Mouse (Mus musculus) gastrocnemius, postnatal 25 days (tissue): Measurements from ENCODE around the gene Prdx5. TPM values are rescaled to one million over a fixed set of nuclear protein-coding genes. Genes with fewer than 3 reads are reported as not detected.

Experiments used
- DNase-seq: peaks from one replicate; pipeline ENCODE4 v3.0.0; 2022
- total RNA-seq, 2 experiments: library from RNA; stranded (reverse); gene quantifications; 1 replicate in 1 of 2; 2 replicates in 1 of 2; pipeline ENCODE4 v1.2.3; 2021

The Prdx5 gene
- total RNA-seq, 2 experiments from 2014 or later = 212 to 215 TPM

- no peak for DNase-seq
Measured at GRCm38 (mm10) chr19:6937541-6938465, 27.9 kb upstream of the Prdx5 start.

- DNase-seq = no peak
Measured at GRCm38 (mm10) chr19:6936299-6936698, 26.4 kb upstream of the Prdx5 start.

- DNase-seq = no peak
Measured at GRCm38 (mm10) chr19:6934195-6934977, 24.5 kb upstream of the Prdx5 start, which contains the start of gene Kcnk4. Kcnk4 (minus strand) TSS chr19:6934515.

GRCm38 (mm10) chr19:6933436-6934194, 23.7 kb upstream of the Prdx5 start:
- no peak for DNase-seq

DNA sequence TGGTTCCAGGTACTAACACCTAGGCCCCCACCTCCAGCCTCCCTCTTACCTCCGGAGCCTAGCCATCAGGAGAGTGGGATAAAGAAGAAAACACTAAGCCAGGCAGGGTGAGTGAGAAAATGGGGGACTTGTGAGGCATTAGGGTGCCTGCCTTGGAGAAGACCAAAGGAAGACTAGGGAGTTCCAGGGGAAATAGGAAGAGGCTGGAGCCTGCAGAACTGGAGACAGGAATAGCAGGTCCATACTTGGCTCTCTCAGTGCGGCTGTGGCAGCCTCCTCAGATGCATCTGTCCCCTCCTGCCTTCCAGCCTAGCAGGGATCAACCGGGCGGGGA, 23.2 kb upstream of the Prdx5 start:
- DNase-seq = no peak

DNA sequence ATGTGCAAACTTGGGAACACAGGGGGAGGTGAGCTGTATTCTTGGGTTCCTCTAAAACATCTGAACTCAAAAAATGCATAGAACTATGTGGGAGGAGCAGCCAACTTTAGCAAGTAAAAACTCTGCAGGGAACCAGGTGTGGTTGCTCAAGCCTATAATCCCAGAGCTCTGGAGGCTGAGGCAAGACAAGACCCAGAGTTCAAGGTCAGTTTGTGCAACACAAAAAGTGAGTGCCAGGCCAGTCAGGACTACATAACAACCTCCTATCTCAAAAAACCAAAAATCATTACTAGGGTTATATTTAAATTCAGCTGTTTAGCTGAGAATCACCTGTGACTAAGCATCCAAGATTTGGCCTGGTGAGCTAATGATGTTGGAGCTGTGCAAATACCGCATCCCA, 22.1 kb upstream of the Prdx5 start:
- no peak for DNase-seq

GRCm38 (mm10) chr19:6931002-6931401, 21.1 kb upstream of the Prdx5 start:
- no peak for DNase-seq

- DNase-seq = no peak
Measured at GRCm38 (mm10) chr19:6928080-6928479, 18.2 kb upstream of the Prdx5 start.

GRCm38 (mm10) chr19:6926559-6927255, 16.8 kb upstream of the Prdx5 start:
- DNase-seq = no peak

GRCm38 (mm10) chr19:6925611-6926329, 15.9 kb upstream of the Prdx5 start:
- no peak for DNase-seq

DNA sequence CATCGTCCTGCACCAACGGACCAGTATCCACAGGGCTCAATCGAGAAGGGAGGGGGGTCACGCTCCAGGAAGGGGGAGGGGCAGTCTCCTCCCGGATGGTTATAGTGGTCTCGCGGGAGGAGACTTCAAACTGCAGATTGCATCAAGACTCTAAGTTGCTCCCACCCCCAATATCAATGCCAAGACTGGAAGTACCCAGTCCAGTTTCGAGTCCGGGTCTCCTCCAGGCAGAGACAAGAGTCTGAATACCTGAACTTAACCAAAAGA, 15.3 kb upstream of the Prdx5 start, which contains the start of gene Catsperz:
Gene Catsperz, minus strand, starts transcription at position 74 of the 267 bp plus-strand sequence.
- DNase-seq = no peak

GRCm38 (mm10) chr19:6924461-6925306, 14.8 kb upstream of the Prdx5 start:
- peak; percentile 73 for DNase-seq

DNA sequence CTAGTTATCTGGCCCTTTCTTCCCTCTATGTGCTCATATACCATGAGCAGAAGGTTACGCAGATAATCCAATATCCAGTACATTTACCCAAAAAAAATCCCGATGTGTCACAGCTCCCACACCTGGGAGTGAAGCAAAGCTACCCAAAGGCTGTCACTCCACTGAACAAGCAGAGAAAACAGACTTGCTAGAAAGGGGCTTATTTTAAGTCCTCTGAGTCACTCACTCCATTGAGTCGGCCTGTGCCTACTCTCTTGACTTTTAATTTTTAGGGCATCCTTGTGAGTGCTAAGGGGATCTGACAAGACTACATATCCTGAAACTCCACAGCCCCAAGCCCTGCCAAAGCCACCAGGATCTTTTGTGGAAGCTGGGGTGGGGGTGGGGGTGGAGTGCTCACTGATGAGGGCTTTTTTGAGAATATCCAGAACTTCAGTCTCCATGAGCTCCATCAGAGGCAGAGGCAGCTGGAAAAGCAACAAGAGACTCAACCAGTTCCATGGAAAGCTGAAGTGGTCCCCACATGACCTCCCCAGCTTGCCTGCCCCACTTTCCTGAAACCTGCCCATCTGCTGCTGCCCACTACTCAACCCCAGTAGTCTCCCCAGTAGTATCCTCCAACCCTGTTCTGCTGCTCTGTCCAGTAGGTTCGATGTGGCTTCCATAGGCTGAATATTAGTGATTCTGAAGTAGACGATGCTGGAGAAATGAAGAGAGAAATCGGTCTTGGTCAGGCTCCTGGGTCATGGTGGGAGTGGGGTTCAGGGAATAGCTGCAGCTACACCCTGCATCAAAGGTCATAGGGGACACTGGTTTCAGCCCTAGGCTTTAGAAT, 13.2 kb upstream of the Prdx5 start:
- DNase-seq = no peak

- peak; percentile 100 for DNase-seq
Measured at GRCm38 (mm10) chr19:6921647-6922567, 12.0 kb upstream of the Prdx5 start, which contains the start of gene Esrra. Esrra (minus strand) TSS chr19:6921813.

DNA sequence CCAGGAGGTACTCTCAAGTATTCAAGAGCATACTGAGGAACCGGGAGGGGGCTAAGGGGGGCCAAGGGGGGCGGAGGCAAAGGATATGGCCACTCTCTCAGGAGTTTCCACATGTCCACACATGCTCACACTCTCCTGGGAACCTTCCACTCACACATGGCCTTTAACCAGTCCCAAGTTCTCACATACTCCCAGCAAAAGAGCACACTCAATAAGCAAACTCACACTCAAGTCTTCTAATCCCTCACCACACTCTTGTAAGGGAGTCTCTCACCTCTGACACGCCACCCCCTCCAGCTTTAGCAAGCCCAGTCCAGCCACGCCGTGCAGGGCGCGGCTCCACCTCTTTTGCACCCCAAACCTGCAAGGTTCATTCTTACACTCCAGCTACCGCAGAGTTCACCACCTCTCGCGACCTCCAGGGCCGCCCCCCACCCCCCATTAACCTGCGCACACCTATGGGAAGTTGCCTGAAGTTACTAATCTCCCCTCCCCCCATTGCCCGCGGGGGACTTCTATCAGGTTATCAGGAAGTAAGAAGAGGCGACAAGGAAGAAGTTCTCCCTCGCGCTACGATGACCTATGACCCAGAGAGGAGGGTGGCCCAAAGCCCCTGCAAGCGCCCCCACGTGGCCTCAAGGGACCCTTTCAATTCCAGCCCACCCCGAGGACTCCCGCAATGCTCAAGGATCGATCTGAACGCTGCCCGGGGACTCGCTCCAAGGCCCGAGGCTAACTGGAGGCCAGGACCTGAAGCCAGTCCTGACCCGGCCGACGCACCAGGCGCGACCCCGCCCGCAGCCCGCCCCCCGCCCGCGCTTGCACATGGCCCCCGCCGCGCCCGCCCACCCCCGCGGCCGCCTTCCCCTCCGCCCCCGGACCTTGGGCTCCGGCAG, 11.1 kb upstream of the Prdx5 start:
- DNase-seq = peak; percentile 64

- peak; percentile 65 for DNase-seq
Measured at GRCm38 (mm10) chr19:6919876-6920740, 10.2 kb upstream of the Prdx5 start.
